Mouse (Mus musculus) ovary, adult 18-20 months (tissue): ENCODE results near the gene Phc2.
A peak's percentile ranks its signal among the peaks of the same experiment; 100 is the strongest.
"Not testable (repeated sequence)": the region's sequence is repeated elsewhere in the genome, so short reads cannot be mapped to it uniquely, and the experiment has no call there.

Source experiments
- DNase-seq: peaks from one replicate; pipeline ENCODE4 v3.0.0; 2022; ENCODE audit warnings: low spot score, mixed read lengths

The Phc2 gene

GRCm38 (mm10) chr4:128654505-128655381 is at the start of gene Phc2:
Phc2 (plus strand) TSS chr4:128654702.
- peak; percentile 90 for DNase-seq

DNA sequence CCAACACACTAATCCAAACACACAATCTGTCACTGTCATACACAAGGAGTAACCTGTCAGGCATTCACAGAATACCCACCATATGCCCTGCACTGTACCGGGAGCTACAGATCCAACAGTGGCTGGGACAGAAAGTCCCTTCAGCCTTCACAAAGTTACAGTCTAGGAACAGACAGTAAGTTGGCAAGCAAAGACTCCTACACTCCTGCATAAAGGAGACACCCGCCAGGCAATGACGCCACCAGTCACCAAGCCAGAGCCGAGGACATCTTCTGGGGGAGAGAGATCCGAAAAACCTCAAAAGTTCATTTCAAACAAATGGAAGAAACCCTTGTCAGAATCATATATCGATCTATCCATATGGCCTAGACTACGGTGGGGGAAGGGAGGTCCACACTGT is 47.9 kb upstream of the Phc2 start:
- DNase-seq: no peak

GRCm38 (mm10) chr4:128607661-128608060 is 46.8 kb upstream of the Phc2 start:
- no peak for DNase-seq

DNA sequence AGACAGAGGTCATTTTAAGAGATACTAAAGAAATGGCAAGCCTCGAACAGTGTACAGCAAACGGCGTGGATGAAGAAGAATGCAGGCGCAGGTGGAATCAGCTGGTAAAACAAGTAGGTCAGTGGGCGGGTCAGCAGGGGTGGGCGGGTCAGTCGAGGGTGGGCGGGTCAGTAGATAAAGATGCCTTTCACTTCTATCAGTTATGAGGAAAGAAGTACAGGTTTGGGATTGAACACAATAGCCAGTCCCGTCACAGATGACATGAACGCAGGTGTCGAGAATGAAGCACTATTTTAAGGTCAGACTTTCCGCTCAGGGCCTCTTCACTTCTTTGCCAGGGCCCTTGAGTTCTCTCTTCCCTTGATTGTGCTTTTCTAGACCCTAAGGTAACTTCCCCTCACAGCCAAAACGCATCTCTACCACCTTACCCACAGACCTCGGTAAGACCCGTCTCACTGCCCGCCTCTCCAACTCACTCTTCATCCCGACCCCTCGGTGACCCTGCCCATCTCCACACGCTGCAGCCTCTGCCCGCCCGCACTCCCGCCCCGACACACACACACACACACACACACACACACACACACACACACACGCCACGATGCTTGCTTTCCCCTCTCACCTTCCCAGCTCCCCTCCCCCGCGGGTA is 45.1 kb upstream of the Phc2 start:
- no peak for DNase-seq

DNA sequence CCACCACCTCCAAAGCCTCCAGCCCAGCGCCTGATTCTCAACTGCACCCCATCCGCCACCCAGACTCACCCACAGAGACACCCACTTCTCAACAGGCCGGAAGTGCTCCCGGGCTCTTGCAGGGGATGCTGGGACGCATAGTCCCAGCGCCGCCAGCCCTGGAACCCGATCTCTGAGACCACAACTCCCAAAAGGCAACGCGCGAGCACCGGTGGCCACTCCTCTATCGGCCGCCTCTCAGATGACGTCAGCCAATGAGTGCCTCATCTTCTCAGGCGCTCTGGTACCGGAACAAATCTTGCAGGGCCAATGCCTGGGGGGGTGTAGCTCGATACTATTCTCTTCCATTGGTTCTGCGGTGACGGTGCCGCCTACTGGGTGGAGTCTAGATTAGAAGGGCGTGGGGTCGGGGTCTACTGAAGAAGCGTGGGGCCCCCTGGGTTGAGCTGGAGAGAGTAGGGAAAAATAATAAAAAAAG is 44.5 kb upstream of the Phc2 start, which contains the start of gene Zscan20:
Gene Zscan20, minus strand, starts transcription at position 174 of the 478 bp plus-strand sequence.
- peak; percentile 97 for DNase-seq

DNA sequence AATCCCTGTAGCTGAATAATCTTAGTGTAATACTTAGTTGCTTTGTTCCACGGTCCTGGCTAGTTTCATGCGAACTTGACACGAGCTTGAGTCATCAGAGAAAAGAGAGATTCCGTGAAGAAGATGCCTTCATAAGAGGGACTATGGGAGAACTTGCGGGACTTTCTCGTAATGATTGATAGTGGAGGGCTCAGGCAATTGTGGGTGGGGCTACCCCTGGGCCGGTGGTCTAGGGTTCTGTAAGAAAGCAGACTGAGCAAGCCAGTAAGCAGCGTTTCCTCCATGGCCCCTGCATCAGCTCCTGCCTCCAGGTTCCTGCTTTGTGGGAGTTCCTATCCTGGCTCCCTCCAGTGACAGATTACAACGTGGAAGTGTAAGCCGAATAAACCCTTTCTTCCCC is 43.8 kb upstream of the Phc2 start:
- no peak for DNase-seq

DNA sequence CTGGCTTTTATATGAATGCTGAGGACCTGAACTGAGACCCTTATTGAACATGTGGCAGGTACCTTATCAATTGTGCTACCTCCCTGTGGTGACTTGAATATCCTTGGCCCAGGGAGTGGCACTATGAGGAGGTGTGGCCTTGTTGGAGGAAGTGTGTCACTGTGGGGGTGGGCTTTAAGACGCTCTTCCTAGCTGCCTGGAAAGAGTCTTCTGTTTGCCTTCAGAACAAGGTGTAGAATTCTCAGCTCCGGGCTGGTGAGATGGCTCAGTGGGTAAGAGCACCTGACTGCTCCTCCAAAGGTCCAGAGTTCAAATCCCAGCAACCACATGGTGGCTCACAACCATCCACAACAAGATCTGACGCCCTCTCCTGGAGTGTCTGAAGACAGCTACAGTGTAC is 42.8 kb upstream of the Phc2 start:
- DNase-seq: not testable (repeated sequence)

DNA sequence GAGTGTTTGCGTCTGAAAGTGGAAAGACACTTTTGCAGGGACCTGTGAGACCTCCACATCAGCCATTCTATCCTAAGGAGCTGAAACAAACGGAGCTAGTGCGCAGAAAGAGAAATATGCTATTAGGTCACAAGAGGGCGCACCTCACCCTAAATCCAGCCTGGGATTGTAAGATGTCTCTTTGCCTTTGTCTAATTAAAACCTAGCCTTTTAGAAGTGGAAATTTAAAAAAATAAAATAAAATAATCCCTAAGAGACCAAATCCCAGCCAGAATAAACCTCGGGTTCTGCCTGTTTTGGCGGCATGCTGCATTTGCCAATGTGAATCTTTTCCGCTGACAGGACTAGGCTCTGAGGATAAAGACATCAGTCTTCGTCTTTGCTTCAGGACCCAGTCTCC is 41.2 kb upstream of the Phc2 start:
- no peak for DNase-seq

- no peak for DNase-seq
Measured at GRCm38 (mm10) chr4:128615761-128616160, 38.7 kb upstream of the Phc2 start.

- peak; percentile 44 for DNase-seq
Measured at GRCm38 (mm10) chr4:128617363-128618120, 37.0 kb upstream of the Phc2 start.

DNA sequence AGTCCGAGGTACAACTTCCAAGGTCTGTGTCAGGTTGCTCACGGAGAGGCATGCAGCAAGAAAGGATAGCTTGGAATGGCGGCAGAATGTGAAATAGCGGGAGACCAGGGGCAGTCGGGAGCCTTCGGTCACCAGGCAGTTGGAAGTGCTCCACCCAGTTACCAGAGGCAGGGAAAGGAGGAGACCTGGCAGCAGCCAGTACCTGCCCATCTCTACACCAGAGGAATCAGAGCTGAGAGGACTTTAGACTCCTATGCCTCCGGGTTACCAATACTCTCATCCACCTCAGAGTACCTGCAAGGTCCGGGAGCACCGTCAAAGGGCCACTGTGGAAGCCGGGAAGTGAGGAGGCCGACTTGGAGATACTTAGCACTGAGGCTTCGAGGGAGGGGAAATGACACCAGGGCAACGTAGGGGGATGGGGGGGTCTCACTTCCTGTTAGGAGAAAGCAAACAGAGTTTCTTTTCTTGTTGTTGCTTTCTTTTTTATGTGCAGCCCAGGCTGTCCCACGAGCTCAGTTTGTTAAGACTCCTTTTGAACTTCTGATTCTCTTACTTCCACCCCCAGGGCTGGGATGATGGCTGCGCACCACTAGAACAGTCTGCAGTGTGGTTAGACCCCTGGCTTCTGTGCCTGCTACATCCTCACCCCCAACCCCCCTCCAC is 36.1 kb upstream of the Phc2 start, which contains the start of gene Tlr12:
Gene Tlr12, minus strand, starts transcription at position 374 of the 666 bp plus-strand sequence.
- no peak for DNase-seq

- no peak for DNase-seq
Measured at GRCm38 (mm10) chr4:128618963-128619362, 35.5 kb upstream of the Phc2 start.

DNA sequence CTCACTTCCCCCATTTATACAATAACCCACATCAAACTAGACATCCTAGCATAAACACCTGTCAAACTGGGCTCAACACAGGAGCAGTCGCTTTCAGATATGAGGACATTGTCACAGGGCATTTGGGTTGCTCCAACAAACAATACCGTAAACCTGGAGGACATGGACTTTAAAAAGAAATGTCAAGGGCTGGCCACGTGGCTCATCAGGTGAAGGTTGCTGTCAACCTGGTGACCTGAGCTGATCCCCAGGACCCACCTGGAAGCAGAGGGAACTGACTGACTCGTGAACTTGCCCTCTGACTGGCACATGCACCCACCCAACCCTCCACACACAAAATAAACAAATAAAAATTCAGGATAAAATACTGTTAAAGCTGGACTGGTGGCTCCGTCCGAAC is 33.9 kb upstream of the Phc2 start:
- no peak for DNase-seq

GRCm38 (mm10) chr4:128621109-128621508 is 33.4 kb upstream of the Phc2 start:
- no peak for DNase-seq

DNA sequence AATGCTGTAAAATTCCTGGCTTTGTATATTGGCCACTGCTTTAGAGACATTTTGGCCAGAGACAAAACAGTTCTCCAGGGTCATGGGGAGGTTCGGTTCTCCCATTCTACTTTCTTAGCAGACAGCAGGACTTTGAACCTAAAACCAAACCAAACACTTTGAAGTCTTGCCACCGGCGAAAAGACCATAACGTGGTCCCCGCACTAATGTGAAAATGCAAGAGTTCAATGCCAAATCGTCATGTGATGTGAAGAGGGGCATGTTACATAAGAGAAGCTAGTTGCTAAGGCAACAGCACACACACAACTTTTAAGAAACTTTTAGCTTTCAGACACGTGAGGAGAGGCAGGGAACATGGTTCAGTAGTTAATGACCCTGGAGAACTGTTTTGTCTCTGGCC is 19.1 kb upstream of the Phc2 start:
- no peak for DNase-seq

GRCm38 (mm10) chr4:128635894-128636585 is 18.5 kb upstream of the Phc2 start:
- no peak for DNase-seq

- DNase-seq: no peak
Measured at GRCm38 (mm10) chr4:128637250-128637649, 17.3 kb upstream of the Phc2 start.

DNA sequence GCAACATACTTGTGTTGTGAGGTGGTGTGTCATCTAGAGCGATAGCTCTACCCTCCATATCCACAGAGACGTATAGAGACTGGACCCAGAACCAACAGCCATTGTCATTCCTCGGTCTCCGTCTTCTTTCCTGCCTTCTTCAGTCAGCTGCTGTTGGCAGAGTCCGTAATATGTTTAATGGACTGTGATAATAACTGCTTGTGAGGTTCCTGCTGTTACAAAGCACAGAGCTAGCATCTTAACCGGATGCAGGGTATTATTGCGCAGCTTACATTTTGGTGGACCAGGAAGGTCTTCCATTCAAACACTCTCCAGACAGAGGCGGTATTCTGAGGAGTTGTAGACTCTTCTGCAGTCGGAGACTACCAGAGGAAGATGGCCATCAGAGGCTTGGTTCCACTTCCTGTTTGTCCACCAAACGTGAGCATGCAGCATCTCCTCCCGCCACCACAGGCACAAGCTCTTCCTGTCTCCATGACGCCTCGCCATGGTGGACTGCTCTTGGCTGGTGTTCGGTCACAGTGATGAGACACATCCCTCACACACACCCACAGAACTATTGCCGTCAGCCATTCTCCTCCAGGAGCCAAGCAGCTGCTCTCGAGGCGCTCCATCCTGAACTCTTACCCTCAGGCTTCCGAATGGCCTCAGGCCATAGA is 16.1 kb upstream of the Phc2 start:
- no peak for DNase-seq

DNA sequence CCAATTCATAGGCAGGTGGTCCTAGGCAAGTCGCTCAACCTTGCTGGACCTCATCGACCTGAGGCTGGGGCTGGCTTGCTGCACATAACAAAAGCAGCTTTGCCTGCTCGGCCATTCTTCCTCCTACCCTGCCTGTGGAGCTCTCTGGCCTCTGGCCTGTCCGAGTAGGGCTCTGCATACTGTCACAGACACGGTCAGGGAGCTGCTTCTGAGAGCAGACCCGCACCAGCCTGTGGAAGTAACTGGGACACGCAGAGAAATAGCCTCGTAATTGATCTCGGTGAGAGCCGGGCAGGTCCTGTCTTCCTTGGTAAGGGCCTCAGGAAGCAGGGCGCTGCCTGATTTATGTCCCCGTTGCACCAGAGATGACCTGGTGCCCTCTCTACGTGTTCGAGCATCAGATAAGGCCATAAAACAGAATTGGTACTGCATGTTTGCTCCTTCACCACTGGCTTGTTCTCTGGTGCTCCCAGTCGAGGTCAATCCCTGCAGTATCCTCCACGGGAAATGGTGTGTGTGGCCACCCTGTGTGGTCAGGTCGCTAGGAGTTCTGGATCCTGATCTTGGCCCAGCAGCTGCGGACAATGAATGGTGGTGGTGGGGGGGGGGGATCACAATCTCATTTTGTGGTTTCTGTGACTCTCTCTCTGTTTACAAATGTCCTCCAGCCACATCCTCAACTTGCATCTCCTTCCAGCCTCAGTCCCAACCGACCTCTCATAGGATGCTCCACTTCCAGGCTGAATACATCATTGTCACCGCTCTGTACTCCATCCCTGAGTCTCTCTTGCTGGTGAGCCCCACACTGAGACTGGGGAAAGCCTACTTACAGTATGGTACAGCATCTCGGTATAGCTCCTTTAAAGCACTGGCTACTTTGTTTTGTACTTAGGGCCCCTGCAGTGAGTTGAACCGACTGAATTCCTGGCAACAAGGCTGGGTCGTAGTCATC is 12.5 kb upstream of the Phc2 start:
- no peak for DNase-seq
